Mouse (Mus musculus) midbrain, embryonic 14.5 days (tissue): ENCODE data around the gene Eif4a1. TPM values are rescaled to one million over a fixed set of nuclear protein-coding genes. Genes with fewer than 3 reads are reported as not detected.

ENCODE experiments used
- ATAC-seq: fragments of 200-750 bp; cut with Nextera tagmentation; 2 replicates; pipeline ENCODE4 v1.8.0; 2017; ENCODE audit warnings: moderate number of reproducible peaks, moderate library complexity; ENCODE audit not compliant: low FRiP score, low TSS enrichment
- DNase-seq: peaks from one replicate; pipeline ENCODE4 v3.0.0-alpha.2; 2015
- H3K27ac ChIP-seq: fragments of 300-500 bp; sonication (generic); replicated peaks from 2 replicates; pipeline ENCODE4 v1.5.1; 2014; ENCODE audit warnings: mild to moderate bottlenecking, low read depth, low read length, moderate library complexity
- H3K27me3 ChIP-seq: fragments of 300-500 bp; sonication (generic); 2 replicates; pipeline ENCODE4 v1.6.1; 2014; ENCODE audit warnings: low read length, control low read depth, mixed read lengths; ENCODE audit not compliant: control insufficient read depth, insufficient read depth
- H3K36me3 ChIP-seq: fragments of 300-500 bp; sonication (generic); 2 replicates; pipeline ENCODE4 v1.6.1; 2014; ENCODE audit warnings: low read length, control low read depth; ENCODE audit not compliant: control insufficient read depth, insufficient read depth
- H3K4me1 ChIP-seq: fragments of 300-500 bp; sonication (generic); 2 replicates; pipeline ENCODE4 v1.6.1; 2014; ENCODE audit warnings: mild to moderate bottlenecking, antibody characterized with exemption, low read length, control low read depth; ENCODE audit not compliant: control insufficient read depth, insufficient read depth
- H3K4me2 ChIP-seq: fragments of 300-500 bp; sonication (generic); 2 replicates; pipeline ENCODE4 v1.6.1; 2014; ENCODE audit warnings: mild to moderate bottlenecking, low read length, moderate library complexity
- H3K4me3 ChIP-seq: fragments of 300-500 bp; sonication (generic); replicated peaks from 2 replicates; pipeline ENCODE4 v1.5.1; 2014; ENCODE audit warnings: low read depth, low read length
- H3K9ac ChIP-seq: fragments of 300-500 bp; sonication (generic); replicated peaks from 2 replicates; pipeline ENCODE4 v1.6.1; 2014; ENCODE audit warnings: mild to moderate bottlenecking, low read length, moderate library complexity
- H3K9me3 ChIP-seq: fragments of 300-500 bp; sonication (generic); 2 replicates; pipeline ENCODE4 v1.6.1; 2016; ENCODE audit warnings: low read length, control low read depth, mixed read lengths; ENCODE audit not compliant: control insufficient read depth
- WGBS: fragments of 180-500 bp; shearing (Covaris S2); extraction: QIAGEN DNeasy Blood & Tissue Kit; methylation state at CpG from one replicate; pipeline ENCODE4 v1.1.7; 2014; 5-methylcytosine and 5-hydroxymethylcytosine counted together
- polyA plus RNA-seq: library from polyadenylated mRNA; unstranded; fragments of >200 nt; fragmentation: Nextera tagmentation; extraction: Ambion mirVana; gene quantifications from 2 replicates; pipeline ENCODE4 v1.2.1, GENCODE M21; 2014

Gene Eif4a1
- polyA plus RNA-seq, 1 experiment from 2014 or later = 707 TPM

DNA sequence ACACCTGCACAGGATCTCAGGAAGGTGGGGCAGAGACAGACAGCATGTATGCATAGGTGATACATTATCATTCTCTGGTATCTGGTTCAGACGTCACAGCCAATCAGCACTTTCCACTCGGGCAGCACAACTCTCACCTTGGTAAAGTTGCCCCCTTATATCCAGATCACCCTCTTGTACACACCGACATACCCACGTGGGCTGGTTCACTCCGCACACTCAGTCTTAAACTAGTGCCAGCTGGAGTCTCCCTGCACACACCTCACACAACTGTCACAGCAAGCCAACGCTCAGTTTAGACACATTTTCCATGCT is 22.8 kb upstream of the Eif4a1 start:
- Histone ChIP-seq H3K4me2 (peak overlapping the region; percentile 84), H3K9me3 (no peaks in the 10 kb centered on the region; the same call in 1 of the 2 replicates), H3K4me3 (peak overlapping the region; percentile 41), H3K4me1 (peaks cover 8% of the 10 kb centered on the region), H3K9ac (peak overlapping the region; percentile 69; the same call in 1 of the 2 replicates), H3K27ac (no peak overlapping the region), H3K36me3 (no peaks in the 10 kb centered on the region), H3K27me3 (no peaks in the 10 kb centered on the region)
- WGBS = 26% methylated on average over 6 of the region's 6 CpGs
- ATAC-seq (no peak), DNase-seq (no peak)

DNA sequence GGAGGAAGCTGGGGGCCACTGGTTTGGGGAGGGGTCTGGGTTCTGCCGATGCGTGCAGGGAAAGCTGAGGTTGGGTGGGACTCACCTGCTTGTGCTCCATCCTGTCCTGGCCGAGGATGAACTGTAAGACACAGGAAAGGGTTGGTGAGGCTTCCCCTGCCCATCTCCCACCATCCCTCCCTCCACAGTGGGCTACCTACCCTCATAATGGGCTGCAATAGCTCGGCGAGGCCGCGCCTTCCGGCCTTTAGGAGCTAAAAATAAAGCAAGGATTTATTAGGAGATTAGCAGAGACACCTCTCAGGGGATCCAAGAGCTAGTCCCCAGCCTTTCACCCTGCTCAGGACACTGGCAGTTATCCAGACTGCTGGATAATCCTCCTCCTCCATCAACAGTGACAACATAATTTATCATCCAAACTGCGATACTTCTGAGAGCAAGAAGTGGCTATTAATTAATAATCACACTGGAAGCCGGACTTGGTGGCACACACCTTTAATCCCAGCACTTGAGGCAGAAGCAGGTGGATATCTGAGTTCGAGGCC is 21.3 kb upstream of the Eif4a1 start:
- Histone ChIP-seq H3K9me3 (no peaks in the 10 kb centered on the region), H3K4me2 (no peak overlapping the region), H3K4me1 (peaks cover 8% of the 10 kb centered on the region), H3K27me3 (no peaks in the 10 kb centered on the region), H3K36me3 (no peaks in the 10 kb centered on the region), H3K9ac (0 out of 2 replicates have a peak overlapping the region, but pooled peaks have one; percentile 12), H3K27ac (no peak overlapping the region), H3K4me3 (no peak overlapping the region)
- peak; percentile 31 for DNase-seq
- WGBS = 35% methylated on average over 11 of the region's 11 CpGs
- ATAC-seq = no peak

DNA sequence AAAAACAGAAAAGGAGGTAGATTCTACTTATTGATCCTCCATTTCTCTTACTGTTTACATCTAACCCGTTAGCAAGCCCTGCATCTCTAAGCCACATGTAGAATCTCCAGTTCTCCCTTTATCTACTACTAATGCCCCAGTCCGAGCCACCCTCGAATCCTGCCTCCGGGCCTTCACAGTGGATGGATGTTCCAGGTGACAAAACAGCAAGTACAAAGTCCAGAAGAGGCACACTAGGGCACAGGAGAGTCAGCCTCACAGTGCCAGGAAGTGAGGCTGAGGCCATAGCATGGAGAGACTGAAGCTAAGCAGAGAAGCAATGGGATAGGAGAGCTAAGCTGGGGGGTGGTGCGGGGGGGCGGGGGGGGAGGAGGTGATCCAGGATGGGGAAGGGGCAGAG is 20.6 kb upstream of the Eif4a1 start:
- H3K4me1 ChIP-seq = peaks cover 8% of the 10 kb centered on the region
- no peak for ATAC-seq
- no peak overlapping the region for H3K9ac ChIP-seq
- H3K27me3 ChIP-seq = no peaks in the 10 kb centered on the region
- no peak for DNase-seq
- H3K27ac ChIP-seq = no peak overlapping the region
- no peaks in the 10 kb centered on the region for H3K9me3 ChIP-seq
- no peak overlapping the region for H3K4me2 ChIP-seq
- no peaks in the 10 kb centered on the region for H3K36me3 ChIP-seq
- no peak overlapping the region for H3K4me3 ChIP-seq
- WGBS = 84% methylated on average over 6 of the region's 6 CpGs

DNA sequence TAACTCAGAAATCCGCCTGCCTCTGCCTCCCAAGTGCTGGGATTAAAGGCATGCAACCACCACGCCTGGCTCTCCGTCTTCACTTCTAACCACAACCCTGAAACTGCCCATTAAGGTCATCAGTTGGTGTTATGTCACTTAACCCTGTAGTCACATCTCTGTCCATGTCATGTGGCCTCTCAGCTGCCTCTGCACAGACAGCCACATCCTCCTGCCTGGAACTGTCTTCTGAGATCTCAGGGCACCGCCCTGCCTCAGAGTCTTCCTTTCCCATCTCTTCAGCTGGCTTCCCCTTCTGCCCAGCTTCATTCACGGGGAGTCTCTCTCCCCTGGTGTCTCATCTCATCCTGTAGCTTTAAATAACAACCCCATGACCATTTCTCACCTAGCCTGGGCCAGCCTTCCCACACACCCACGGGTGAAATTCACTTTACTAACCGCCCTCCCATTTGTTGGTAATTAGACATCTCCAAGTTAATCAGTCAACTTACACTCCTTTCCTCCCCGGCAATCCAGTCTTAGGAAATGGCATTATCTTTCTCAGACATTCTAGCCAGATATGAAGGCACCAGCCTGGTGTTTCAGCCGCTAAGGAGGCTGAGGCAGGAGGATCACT is 20.1 kb upstream of the Eif4a1 start:
- Histone ChIP-seq H3K27me3 (no peaks in the 10 kb centered on the region), H3K27ac (no peak overlapping the region), H3K9ac (no peak overlapping the region), H3K9me3 (no peaks in the 10 kb centered on the region), H3K4me2 (no peak overlapping the region), H3K4me3 (no peak overlapping the region), H3K36me3 (no peaks in the 10 kb centered on the region), H3K4me1 (peaks cover 8% of the 10 kb centered on the region)
- WGBS = 85% methylated on average over 9 of the region's 9 CpGs
- no peak for DNase-seq
- no peak for ATAC-seq

DNA sequence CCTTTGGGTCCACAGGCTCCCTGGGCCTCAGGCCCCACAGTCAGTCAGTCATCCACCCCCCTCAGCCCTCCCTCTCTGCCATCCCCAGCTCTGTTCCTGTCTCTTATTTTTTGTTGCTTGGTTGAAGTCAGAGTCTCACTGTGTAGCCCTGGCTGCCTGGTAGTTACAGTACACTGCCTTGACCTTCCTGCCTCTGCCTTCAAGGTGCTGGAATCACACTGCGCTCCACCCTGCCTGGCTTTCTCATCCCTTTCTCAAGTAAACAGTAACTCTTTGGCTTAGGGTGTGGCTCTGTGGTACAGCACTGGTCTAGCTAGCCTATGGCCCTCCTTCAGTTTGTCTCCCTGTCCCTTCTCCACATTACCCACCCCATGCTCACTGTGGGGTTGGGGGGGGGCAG is 17.7 kb upstream of the Eif4a1 start:
- H3K4me3 ChIP-seq = no peak overlapping the region
- H3K36me3 ChIP-seq = no peaks in the 10 kb centered on the region
- no peaks in the 10 kb centered on the region for H3K9me3 ChIP-seq
- H3K4me2 ChIP-seq = no peak overlapping the region
- no peaks in the 10 kb centered on the region for H3K4me1 ChIP-seq
- WGBS = 93% methylated on average over 1 of the region's 1 CpGs
- H3K9ac ChIP-seq = no peak overlapping the region
- DNase-seq (no peak), ATAC-seq (no peak)
- H3K27me3 ChIP-seq = no peaks in the 10 kb centered on the region
- no peak overlapping the region for H3K27ac ChIP-seq

DNA sequence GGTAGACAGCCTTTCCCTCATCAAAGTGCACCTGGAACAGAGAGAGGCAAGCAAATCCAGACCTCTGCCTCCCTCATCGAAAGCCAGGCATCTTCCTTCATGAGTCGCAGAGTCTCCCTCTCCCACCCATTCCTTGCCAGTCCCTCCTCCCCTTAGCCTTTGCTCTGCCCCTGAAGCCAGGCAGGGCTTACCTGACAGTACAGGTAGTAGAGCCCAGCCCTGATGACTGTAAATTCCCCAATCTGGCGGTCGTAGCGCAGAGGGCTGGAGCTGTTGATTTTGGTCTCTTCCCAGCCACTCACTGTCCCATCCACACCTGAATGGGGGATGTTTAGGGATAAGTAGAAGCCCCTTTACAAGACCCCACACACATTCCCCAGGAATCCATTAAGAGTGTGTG is 14.8 kb upstream of the Eif4a1 start:
- H3K27ac ChIP-seq = no peak overlapping the region
- WGBS = 56% methylated on average over 5 of the region's 5 CpGs
- H3K4me1 ChIP-seq = peaks cover 7% of the 10 kb centered on the region
- no peak overlapping the region for H3K4me2 ChIP-seq
- H3K9ac ChIP-seq = no peak overlapping the region
- no peaks in the 10 kb centered on the region for H3K9me3 ChIP-seq
- ATAC-seq (no peak), DNase-seq (no peak)
- H3K4me3 ChIP-seq = no peak overlapping the region
- no peaks in the 10 kb centered on the region for H3K36me3 ChIP-seq
- no peaks in the 10 kb centered on the region for H3K27me3 ChIP-seq

DNA sequence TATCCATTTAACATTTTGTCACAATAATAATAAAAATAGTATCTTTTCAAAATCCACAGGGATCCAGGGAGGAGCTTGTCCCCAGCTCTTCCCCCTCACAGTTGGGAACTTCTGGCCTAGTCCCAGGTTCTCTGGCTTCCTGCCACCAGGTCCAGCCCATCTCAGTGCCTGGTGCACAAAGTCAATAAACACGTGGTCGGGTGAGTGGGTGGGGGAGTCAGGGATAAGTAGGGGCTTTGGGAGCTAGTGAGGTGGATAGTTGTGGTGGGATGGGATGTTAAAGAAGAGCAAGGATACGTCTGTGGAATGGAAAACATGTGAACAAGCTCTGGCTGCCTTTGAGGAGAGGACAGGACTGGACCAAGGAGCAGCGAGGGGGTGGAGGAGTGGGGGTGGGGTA is 14.2 kb upstream of the Eif4a1 start:
- peaks cover 7% of the 10 kb centered on the region for H3K4me1 ChIP-seq
- no peak overlapping the region for H3K4me2 ChIP-seq
- no peak overlapping the region for H3K9ac ChIP-seq
- no peak overlapping the region for H3K27ac ChIP-seq
- WGBS = 20% methylated on average over 4 of the region's 4 CpGs
- DNase-seq (peak; percentile 50), ATAC-seq (no peak)
- H3K36me3 ChIP-seq = no peaks in the 10 kb centered on the region
- H3K4me3 ChIP-seq = no peak overlapping the region
- no peaks in the 10 kb centered on the region for H3K9me3 ChIP-seq
- H3K27me3 ChIP-seq = no peaks in the 10 kb centered on the region

DNA sequence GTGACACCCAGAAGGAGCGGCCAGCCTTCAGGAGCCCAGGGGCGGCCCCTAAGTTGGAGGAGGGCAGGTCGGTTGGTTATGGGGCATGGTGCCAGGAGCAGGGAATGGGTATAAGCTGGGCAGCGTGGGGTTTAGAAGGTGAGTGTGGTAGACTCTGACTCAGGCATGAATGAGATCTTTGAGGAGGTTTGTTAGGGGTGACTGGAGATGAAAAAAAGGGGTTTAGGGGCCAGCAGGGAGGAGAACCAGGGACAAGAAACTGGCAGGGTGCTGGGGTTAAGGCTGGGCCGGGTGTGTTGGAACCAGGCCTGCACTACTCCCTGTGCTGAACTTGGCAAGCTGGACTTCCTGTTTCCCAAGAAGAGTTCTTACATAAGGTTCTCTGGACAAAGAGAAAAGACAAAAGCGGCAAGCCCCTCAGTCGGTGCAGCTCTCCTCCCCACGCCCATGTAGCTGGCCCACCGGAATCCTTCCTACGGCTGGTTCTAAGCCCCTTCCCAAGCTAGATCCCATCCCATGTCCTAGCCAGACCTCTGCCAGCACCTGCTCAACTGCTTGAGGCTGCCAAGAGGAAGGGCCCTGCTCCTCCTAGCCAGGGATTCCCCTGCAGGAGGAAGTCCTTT is 13.4 kb upstream of the Eif4a1 start, which contains the start of gene Tnfsf13:
Tnfsf13 (minus strand) TSS at position 259 of the 623 bp plus-strand sequence.
- no peak for ATAC-seq
- Histone ChIP-seq H3K9me3 (no peaks in the 10 kb centered on the region), H3K36me3 (no peaks in the 10 kb centered on the region), H3K4me3 (no peak within 1 kb of the TSS), H3K9ac (0 out of 2 replicates have a peak within 1 kb of the TSS, but pooled peaks have one; percentile 21), H3K27ac (no peak within 1 kb of the TSS), H3K4me1 (peaks cover 13% of the 10 kb centered on the region), H3K4me2 (no peak within 1 kb of the TSS), H3K27me3 (no peaks in the 10 kb centered on the region)
- 57% methylated on average over 10 of the region's 10 CpGs for WGBS
- DNase-seq = no peak

DNA sequence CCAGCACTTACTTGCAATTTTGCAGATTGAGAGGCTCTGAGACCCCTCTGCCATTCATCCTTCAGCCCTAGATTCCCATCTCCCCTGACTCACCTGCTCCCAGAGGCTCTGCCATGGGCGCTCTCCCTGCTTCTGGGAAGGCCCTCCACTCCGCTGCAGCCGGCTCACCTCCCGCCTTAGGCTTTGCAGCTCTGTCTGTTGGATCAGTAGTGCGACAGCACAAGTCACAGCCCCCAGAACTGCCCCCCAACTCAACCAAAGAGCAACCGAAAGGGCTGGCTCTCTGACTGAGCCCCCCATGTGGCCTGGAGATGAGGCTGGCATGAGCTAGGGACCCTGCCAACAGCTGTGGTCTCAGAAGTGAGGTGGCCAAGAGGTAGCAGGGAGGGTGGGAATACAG is 12.7 kb upstream of the Eif4a1 start:
- H3K9me3 ChIP-seq = no peaks in the 10 kb centered on the region
- DNase-seq (no peak), ATAC-seq (no peak)
- H3K36me3 ChIP-seq = peaks cover 4% of the 10 kb centered on the region; the same call in 1 of the 2 replicates
- H3K4me3 ChIP-seq = no peak overlapping the region
- no peak overlapping the region for H3K27ac ChIP-seq
- H3K4me1 ChIP-seq = peaks cover 18% of the 10 kb centered on the region
- H3K9ac ChIP-seq = no peak overlapping the region
- WGBS = 84% methylated on average over 6 of the region's 6 CpGs
- H3K27me3 ChIP-seq = no peaks in the 10 kb centered on the region
- H3K4me2 ChIP-seq = no peak overlapping the region
